Mouse (Mus musculus) layer of hippocampus, adult 18-20 months (tissue): ENCODE data around the gene Rps15. TPM values are rescaled to one million over a fixed set of nuclear protein-coding genes. Genes with fewer than 3 reads are reported as not detected.

Experiments
- DNase-seq, 2 experiments: peaks; one replicate each; pipeline ENCODE4 v3.0.0; 2022; ENCODE audit warnings: low spot score in 2 of 2
- total RNA-seq, 2 experiments: library from RNA; stranded (reverse); gene quantifications; 2 replicates each; pipeline ENCODE4 v1.2.3; 2021

The Rps15 gene
- total RNA-seq, 2 experiments from 2014 or later = 997 to 1,043 TPM

- no peak for DNase-seq
Observed at GRCm38 (mm10) chr10:80313627-80314201, 21.5 kb downstream of the Rps15 start.

- DNase-seq = no peak
Observed at GRCm38 (mm10) chr10:80314494-80315001, 22.3 kb downstream of the Rps15 start.

DNA sequence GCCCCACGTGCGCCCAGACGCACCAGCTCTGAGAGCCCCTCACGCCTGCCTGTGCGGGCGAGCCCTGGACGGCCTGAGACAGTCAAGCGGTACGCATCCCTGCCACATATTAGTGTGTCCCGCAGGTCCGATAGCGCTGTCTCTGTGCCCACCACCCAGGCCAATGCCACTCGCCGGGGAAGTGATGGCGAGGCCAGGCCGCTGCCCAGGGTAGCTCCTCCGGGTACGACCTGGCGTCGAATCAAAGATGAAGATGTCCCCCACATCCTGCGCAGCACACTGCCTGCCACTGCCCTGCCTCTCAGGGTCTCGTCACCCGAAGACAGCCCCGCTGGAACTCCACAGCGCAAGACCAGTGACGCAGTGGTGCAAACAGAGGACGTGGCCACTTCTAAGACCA lies 23.1 kb downstream of the Rps15 start:
- no peak for DNase-seq

DNA sequence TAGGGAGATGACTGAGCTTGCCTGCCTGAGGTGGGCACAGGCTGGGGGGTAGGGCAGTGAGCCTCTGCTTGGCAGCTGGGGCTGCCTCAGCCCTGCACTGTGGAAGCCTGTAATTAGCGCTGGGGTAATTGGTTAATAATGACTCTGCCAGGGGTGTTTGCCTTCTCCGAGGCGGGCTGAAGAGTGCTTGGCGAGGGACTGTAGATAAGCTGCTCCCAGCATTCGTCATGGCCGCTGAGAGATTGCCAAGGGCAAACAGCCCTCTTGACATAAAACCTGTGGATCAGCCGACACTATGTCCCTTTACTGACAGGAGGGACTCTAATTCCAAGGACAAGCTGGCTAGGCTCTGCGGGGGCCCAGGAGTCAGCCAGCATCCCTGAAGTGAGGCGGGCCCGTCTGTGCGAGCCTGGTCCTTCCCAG lies 24.1 kb downstream of the Rps15 start:
- DNase-seq = no peak

DNA sequence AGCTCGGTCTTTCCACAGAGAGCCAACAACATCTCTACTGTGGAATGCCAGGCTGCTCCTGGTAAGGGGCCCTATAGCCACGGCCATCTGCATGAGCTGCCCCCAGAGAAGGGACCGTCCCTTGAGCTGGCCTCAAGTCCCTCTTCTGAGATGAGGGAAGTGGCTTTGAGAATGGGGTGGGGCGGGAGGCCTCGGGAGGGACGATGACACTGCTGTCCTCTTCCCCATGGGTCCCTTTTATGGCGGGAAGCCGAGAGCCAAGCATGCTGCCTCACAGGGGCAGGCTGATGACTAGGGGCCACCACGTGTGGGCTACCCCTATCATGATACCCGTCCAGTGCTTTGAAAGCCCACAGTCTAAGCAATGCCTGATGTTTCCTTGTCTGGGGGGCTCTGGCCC lies 24.8 kb downstream of the Rps15 start:
- no peak for DNase-seq

DNA sequence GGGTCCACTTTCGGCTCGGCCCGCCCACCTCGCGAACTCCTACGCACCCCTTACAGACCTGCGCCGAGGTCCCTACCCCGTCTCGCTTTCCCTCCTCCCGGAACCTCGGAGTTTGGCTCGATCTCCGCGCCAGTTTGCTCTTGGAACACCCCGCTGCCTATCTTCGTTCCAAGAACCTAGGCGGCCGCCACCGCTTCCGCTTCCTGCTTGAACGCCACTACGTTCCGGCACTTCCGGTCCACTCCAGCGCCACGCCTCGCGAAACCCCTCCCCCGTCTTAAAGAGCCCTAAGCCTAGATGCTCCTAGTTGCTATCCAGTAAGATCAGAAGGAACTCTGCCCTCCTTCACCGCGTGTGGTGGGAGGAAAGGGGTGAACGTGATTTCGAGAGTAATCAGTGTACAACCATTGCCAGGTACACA lies 28.1 kb downstream of the Rps15 start, which contains the start of gene 2310011J03Rik:
2310011J03Rik (minus strand) TSS at position 198 of the 421 bp plus-strand sequence.
- peak; percentile 91 to 95 for DNase-seq

DNA sequence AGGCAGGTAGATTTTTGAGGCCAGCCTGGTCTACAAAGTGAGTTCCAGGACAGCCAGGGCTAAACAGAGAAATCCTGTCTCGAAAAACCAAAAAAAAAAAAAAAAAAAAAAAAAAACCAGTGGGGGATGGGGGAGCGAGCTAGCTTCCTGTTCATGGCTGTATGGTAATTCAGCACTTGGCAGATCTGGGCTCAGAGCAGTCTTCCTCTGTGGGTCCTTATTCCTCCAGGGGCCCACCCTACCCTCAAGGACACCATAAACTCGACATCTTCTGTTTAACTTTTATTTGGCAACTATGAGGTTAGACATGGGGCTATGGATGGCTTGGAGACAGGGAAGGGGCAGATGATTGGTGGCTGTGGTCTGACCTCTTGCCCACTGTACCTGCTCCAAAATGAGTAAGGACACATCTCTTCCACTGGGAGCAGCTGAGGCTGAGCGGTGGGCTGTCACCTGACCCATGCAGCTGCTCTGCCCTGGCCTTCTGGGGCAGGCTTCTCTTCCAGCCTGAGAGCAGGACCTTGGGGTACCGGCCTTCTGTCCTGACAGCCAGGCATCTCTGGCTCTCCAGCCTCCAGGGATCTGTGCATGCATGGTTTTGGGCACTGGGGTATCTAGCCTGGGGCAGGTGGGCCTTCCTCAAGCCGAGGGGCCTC lies 28.9 kb downstream of the Rps15 start:
- no peak for DNase-seq

GRCm38 (mm10) chr10:80321670-80322581 lies 29.7 kb downstream of the Rps15 start:
- DNase-seq = no peak

DNA sequence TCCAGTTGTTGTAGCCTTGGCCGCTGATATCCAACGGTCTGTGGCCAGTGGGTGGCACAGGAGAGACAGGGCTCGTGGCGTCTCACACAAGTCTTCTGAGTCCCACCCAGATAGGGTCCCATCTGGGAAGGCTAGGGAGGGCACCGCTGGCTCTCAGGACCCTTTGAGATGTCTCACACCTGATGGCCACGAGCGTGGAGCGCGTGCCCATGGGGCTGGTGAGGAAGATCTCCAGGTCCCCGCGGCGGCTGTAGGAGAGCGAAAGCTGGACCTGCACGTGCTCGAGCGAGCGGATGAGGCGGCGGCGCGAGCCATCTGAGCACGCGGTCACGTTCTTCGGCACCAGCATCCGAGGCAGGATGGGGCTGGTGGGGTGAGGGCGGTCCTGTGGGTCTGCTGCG lies 30.6 kb downstream of the Rps15 start:
- DNase-seq = no peak

GRCm38 (mm10) chr10:80323261-80324119 lies 31.2 kb downstream of the Rps15 start:
- no peak for DNase-seq

DNA sequence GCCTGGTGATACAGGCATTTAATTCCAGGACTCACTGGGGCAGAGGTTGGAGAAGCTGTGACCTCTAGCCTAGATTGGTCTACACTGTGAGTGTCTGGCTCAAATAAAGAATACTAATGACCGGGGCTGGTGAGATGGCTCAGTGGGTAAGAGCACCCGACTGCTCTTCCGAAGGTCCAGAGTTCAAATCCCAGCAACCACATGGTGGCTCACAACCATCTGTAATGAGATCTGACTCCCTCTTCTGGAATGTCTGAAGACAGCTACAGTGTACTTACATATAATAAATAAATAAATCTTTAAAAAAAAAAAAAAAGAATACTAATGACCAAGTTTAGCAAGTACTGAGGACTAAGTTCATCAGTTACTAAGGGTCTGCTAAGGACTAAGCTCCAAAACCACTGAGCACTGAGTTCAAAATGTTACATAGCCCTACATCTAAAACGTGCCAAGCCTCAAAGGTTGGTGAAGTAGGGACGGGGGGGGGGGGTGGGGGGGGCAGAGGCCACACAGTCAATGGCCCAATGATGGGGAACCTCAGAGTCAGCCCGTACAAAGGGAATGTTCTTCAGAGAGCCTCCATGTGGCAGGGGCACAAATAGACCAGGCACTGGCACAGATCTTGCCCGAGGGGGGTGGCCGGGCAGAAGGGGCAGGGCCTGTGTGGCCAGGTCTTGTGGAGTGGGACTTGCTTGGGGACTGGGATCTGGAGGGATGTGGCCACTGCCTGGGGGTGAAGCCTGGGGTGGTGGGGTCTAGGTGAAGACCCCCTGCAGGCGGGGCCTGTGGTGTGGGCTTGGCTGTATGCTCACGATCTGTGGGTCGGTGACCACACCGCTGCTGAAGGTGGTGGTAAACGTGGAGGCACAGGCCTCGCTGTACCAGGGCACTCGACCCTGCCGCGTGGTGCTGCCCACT lies 32.1 kb downstream of the Rps15 start:
- no peak for DNase-seq

DNA sequence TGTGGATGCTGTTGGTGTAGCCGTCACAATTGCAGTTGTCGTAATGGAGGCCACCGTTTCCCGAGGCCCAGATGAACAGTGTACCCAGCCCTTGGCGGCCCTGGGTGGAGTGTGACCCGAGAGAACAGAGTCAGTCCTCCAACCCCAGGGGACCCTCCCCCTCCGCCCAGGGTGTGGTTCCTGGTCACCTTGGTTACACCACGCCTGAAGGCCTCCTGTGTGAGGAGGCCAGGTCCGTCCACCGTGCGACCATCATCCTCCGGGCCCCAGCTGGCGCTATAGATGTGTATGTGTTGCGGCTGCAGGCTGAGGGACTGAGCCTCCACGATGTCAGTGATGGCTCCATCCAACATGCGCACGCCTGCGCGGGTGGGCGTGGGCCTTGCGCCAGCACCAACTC lies 32.8 kb downstream of the Rps15 start:
- DNase-seq = no peak

DNA sequence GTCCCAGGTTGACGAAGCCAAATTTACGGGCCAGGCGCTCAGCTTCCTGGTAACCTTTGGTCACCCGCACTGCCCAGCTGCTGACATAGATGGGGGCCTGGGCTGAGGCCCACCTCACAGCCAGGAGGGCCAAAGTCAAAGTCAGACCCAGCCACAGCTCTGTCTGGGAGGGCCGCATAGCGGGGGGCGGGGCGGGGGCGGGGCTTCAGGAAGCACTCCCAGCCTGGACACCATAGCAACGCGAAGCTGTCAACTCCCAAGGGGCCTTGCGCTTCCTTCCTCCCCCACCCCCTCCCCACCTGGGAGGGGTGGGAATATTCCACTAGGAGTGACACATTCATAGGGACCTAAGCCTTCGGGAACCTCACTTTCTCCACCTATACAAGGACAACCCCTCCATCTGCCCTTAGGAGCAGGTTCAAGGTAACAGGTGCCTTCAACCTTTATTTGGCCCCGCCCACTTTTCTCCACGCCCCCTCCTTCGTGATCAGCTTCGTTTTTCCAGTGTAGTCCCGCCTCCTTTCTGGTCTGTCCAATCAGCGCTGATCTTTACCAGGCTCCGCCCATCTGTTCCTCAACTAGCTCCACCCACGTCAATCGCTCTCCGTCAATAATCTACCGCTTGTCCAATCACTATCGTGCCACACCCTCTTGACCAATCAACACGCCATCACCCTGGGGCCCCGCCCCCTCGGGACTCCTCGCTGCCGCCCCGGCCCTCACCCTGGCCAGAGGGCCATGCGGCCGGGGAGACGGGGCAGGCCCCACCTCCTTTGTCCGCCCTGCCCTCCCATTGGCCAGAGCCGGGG lies 37.2 kb downstream of the Rps15 start, which contains the start of the genes Pcsk4 and Reep6:
Pcsk4 (minus strand) TSS at position 226 of the 809 bp plus-strand sequence.
Reep6 (plus strand) TSS at position 681 of the 809 bp plus-strand sequence.
- peak; percentile 92 to 95 for DNase-seq

- DNase-seq = no peak
Observed at GRCm38 (mm10) chr10:80330084-80330483, 37.8 kb downstream of the Rps15 start.

DNA sequence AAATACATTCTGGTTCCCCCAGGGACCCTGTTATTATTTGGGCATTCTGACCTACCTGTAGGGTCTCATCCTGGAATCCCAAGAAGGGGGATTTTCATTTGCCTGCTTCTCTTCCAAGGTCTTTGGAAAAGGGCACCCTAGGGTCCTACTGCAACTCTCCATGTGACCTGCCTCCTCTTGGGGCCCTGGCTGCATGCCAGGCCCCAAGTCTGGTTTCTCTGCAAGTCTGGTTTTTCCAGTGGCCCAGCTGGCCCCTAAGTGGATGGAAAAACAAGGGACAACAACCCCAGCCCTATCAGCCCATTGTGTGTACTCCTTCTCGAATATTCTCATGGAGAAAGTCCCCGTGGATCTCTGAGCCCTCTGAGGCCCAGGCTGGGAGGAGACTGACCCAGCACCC lies 38.6 kb downstream of the Rps15 start:
- no peak for DNase-seq

DNA sequence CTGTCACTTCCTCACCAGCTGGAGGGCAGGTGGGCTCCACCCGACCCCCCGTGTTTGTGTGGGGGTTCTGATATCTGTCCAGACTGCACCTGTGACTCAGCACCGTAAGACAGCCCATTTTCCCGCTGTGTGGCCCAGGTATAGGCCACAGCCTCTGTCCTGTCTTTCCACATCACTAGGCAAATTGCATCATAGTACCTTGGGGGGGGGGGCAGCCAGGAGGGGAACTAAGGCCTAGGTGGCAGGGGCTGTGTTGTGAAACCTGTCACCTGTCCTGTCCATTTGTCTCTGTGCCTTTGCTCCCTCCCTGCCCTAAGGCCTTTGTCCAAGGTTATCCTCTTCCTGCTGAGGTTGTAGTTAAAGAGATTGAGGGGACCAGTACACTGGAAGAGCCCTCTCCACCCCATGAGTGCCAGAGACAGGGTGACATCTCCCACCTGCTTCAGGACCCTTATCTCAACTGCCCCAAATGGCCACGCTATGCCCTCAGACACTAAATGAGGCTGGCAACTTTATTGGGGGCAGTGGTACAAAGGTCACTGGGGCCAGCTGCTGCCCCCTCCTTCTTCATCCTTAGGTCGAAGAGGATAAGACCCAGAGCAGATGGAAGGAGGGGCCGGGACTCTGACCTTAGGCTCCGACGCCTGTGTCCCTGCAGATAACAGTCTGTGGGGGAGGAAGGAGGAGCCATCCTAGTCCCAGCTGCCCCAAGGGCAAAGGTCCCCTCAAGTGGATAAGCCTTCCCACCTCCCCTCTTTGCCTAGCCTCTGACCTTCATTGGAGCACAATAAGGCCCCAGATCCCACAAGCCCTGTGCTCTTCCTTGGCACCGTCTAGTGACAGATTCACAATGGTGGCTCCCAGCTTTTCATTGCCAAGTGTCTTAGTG lies 39.6 kb downstream of the Rps15 start:
- no peak for DNase-seq

DNA sequence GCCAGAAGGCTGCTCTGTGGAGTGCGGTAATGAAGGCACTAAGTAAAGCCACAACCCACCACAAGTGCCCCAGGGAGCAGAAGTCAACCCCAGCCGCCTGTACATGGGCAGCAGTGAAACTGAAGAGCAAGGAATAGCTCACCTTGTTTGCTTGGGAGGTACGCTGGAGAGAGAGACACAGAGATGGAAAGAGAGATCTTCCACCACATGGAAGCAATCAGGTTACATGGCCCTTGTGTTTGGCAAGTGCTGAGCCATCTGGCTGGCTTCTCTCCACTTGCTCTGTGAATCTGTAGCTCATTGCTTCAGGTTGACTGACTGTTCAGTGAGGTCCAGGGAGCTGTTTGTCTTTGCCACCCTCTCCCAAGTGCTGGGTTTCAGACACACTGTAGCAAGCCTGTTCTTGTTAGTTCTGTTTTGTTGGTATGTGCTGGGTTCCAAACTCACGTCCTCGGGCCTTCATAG lies 40.3 kb downstream of the Rps15 start:
- no peak for DNase-seq

- DNase-seq = no peak
Observed at GRCm38 (mm10) chr10:80336263-80336662, 44.0 kb downstream of the Rps15 start.
